In the genomic region with DNA sequence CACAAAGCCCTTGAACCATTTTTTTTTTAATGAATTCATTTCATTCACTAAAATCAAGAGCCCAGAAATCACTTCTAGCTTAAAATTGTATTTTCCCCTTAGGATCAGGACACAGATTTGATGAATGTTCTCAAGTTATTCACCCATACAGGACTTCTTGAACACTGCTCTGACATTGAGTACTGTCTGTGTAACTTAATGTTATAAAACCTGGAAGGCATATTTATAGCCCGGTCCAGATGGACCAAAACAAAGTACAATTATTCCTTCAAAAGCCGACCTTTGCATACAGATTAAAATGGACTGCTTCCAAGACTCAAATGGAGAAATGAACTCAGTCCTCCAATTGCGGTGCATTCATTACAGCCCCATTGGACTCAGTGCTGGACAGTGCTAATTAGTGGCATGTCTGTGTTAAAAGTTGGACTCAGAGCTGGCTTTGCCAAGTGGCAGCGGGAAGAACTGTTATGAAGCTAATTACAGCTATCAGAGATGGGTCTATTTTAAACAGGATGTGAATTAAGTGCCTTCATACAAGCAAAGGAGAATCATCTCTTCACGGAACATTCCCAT, we compare ENCODE assay signal across 12 mouse cellular contexts.
DNase-seq lines count a peak whose midpoint lies in the region; ATAC-seq lines count a peak whose summit lies in the region.
"Had no signal": no experiment of that assay in that cellular context is flagged by ENCODE, and none has a peak within 500 bp of the region (broad histone marks: within the 10 kb centered on the region; RNA-seq: fewer than 3 reads in every experiment).

No protein-coding gene starts in this region.

- H3K9ac ChIP-seq in forebrain, embryonic 16.5 days (replicated peaks; ENCODE audit: low read depth, low read length), result no peak overlapping the region
- no peak overlapping the region for H3K9ac ChIP-seq in neural tube, embryonic 14.5 days (replicated peaks; ENCODE audit: low read depth, low read length)
- H3K9ac ChIP-seq: heart, embryonic 15.5 days; liver, embryonic 14.5 days had no signal

- no peak overlapping the region for H3K4me3 ChIP-seq in forebrain, embryonic 16.5 days (replicated peaks; ENCODE audit: low read length)
- no peak overlapping the region for H3K4me3 ChIP-seq in neural tube, embryonic 14.5 days (ENCODE audit: low read depth, low read length)
- H3K4me3 ChIP-seq: heart, embryonic 15.5 days; megakaryocyte, embryonic 14.5 days had no signal

- 12% methylated on average over 5 of the region's 5 CpGs for WGBS in forebrain, embryonic 16.5 days
- WGBS in neural tube, embryonic 14.5 days, result 32% methylated on average over 5 of the region's 5 CpGs

- no peaks in the 10 kb centered on the region for H3K27me3 ChIP-seq in forebrain, embryonic 16.5 days (replicated peaks; ENCODE audit: control insufficient read depth, insufficient read depth, low read length)
- no peaks in the 10 kb centered on the region for H3K27me3 ChIP-seq in neural tube, embryonic 14.5 days (ENCODE audit: control insufficient read depth, insufficient read depth, low read length)
- H3K27me3 ChIP-seq: heart, embryonic 15.5 days; megakaryocyte, embryonic 14.5 days had no signal

- no peaks in the 10 kb centered on the region for H3K9me3 ChIP-seq in forebrain, embryonic 16.5 days (ENCODE audit: control insufficient read depth, low read length)
- no peaks in the 10 kb centered on the region for H3K9me3 ChIP-seq in neural tube, embryonic 14.5 days (ENCODE audit: control insufficient read depth, low read length)
- H3K9me3 ChIP-seq: heart, embryonic 15.5 days; megakaryocyte, embryonic 14.5 days had no signal

- H3K36me3 ChIP-seq in forebrain, embryonic 16.5 days (ENCODE audit: control insufficient read depth, insufficient read depth), result no peaks in the 10 kb centered on the region
- no peaks in the 10 kb centered on the region for H3K36me3 ChIP-seq in neural tube, embryonic 14.5 days (ENCODE audit: control insufficient read depth, insufficient read depth, low read length)
- H3K36me3 ChIP-seq: heart, embryonic 15.5 days had no signal

- peaks cover 11% of the 10 kb centered on the region for H3K4me1 ChIP-seq in forebrain, embryonic 16.5 days (replicated peaks; ENCODE audit: control insufficient read depth, insufficient read depth, low read length)
- no peaks in the 10 kb centered on the region for H3K4me1 ChIP-seq in neural tube, embryonic 14.5 days (ENCODE audit: control insufficient read depth, insufficient read depth, low read length)
- H3K4me1 ChIP-seq: heart, embryonic 15.5 days had no signal

- DNase-seq in layer of hippocampus, adult 11-12 months (ENCODE audit: low spot score), result peak; percentile 11
- DNase-seq in layer of hippocampus, postnatal 25 days (ENCODE audit: extremely low spot score in 1 of 2, low spot score in 1 of 2), result no peak
- peak; percentile 41 for DNase-seq in layer of hippocampus, adult 9-11 months
- no peak for DNase-seq in thymus, adult 18-20 months
- DNase-seq in gastrocnemius, adult 18-20 months (ENCODE audit: low spot score), result no peak
- DNase-seq: kidney, postnatal 10 days; thymus, postnatal 36 days had no signal

- H3K4me2 ChIP-seq in forebrain, embryonic 16.5 days (ENCODE audit: low read length), result no peak overlapping the region
- H3K4me2 ChIP-seq in neural tube, embryonic 14.5 days (ENCODE audit: low read depth, low read length), result no peak overlapping the region
- H3K4me2 ChIP-seq: heart, embryonic 15.5 days had no signal

- no peak overlapping the region for H3K27ac ChIP-seq in forebrain, embryonic 16.5 days (ENCODE audit: low read length)
- no peak overlapping the region for H3K27ac ChIP-seq in neural tube, embryonic 14.5 days (ENCODE audit: low read depth, low read length)
- H3K27ac ChIP-seq: heart, embryonic 15.5 days; liver, embryonic 14.5 days had no signal

- ATAC-seq in forebrain, embryonic 16.5 days, result peak; percentile 81
- peak; percentile 80 for ATAC-seq in neural tube, embryonic 14.5 days (ENCODE audit: low read depth)

Comparison
In these comparisons a context has a peak if more than half of its experiments do, and no peak if none do; other contexts are left out.
1. DNase-seq: peak in layer of hippocampus, adult 11-12 months (single experiment) and layer of hippocampus, adult 9-11 months (single experiment); none in layer of hippocampus, postnatal 25 days (0 of 2), thymus, adult 18-20 months (0 of 2) and gastrocnemius, adult 18-20 months (single experiment).